Mouse (Mus musculus): ENCODE results near the gene Kdm5b. TPM values are rescaled to one million over a fixed set of nuclear protein-coding genes. Genes with fewer than 3 reads are reported as not detected.
A peak's percentile ranks its signal among the peaks of the same experiment; 100 is the strongest.
"Not testable (repeated sequence)": the region's sequence is repeated elsewhere in the genome, so short reads cannot be mapped to it uniquely, and the experiment has no call there.

The Kdm5b gene
- 38.2 and 57.5 TPM in 2 replicates for total RNA-seq (2017)

DNA sequence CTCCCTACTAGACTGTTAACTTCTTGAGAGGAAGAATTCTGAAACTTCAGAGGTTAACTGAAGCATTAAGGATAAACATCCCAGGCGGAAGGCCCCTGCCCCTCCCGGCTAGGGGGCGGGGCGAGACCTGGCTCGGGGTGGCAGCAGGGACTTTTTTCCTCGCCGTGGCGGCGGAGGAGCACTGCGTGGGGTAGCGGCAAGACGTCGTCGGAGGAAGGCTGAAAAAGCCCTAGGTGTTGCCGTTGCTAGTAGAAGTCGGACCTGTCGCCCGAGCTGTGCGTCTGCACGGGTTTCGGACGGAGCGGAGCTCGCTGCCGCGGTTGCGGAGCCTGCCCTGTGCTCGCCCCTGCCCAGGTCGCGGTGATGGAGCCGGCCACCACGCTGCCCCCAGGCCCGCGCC lies at the start of gene Kdm5b:
TSS of gene Kdm5b (plus strand) at position 196 of the 400 bp plus-strand sequence.
- ATAC-seq (replicated peaks in 1 of 2; ENCODE audit: insufficient read depth in 1 of 2, low FRiP score in 2 of 2, low TSS enrichment in 1 of 2, low read depth in 1 of 2, poor library complexity in 2 of 2, severe bottlenecking in 2 of 2) = peak; percentile 14 to 43; a peak in 2 of 4 replicates

DNA sequence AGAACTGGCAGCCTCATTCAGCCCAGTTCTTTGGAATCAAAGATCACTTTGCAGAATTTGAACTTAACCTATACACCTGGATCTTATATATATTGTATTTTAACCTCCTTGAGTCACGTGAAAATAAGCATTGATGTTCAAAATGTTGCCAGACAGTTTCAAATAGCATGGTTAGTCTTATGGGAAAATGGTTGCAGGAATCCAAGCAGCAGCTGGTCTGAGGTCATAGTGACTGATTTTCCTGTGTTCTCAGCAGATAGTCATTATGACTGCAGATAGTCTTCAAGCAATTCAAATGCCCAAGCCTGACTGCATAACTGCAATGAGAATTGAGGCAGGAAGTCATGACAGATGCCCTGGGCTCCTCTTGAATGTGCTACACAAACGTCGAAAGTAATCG lies 47.8 kb upstream of the Kdm5b start:
- ATAC-seq (replicated peaks in 1 of 2; ENCODE audit: insufficient read depth in 1 of 2, low FRiP score in 2 of 2, low TSS enrichment in 1 of 2, low read depth in 1 of 2, poor library complexity in 2 of 2, severe bottlenecking in 2 of 2) = no peak

DNA sequence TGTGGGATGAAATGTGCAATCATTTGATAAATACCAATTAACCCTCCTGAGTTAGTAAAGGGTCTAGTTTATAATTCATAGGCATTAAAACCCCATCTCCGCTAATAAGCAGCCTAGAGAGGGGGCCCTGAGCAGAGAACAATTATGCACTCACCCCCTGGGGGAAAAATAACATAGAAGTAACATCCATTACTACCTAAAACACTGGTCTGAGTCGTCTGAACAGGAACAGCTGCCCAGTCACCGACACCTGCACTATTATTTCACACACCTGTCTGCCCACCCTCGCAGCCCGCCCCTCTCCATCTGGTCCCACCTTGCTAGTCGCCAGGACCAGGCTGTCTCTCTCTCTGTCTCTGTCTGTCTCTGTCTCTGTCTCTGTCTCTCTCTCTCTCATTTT lies 47.4 kb upstream of the Kdm5b start:
- ATAC-seq (replicated peaks in 1 of 2; ENCODE audit: insufficient read depth in 1 of 2, low FRiP score in 2 of 2, low TSS enrichment in 1 of 2, low read depth in 1 of 2, poor library complexity in 2 of 2, severe bottlenecking in 2 of 2) = no peak

DNA sequence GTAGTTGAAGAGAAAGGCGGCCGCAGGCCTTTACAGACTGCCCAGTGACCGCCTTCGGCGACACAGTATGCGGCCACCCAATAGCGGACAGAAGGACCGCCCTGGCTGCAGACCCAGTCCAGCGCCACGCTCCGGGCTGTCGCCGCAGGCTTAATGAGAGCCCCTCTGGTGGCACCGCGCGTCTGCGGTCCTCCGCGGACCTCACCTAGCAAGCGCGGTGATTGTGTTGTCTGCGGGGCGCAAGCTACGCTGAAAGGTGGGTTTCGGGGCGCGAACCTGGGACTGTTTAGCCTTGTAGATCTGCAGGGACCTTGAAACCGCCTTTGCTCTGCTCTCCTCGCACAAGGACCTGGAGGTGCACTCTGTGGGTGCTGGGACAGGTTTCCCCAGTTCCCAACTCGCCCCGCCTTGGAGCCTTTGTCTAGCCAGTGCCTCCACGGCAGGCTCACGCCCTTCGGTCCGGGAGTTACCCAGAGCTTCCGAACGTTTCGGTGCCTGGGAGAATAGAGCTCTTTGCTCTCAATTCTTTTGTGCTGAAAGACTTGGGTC lies 46.6 kb upstream of the Kdm5b start:
- ATAC-seq (replicated peaks in 1 of 2; ENCODE audit: insufficient read depth in 1 of 2, low FRiP score in 2 of 2, low TSS enrichment in 1 of 2, low read depth in 1 of 2, poor library complexity in 2 of 2, severe bottlenecking in 2 of 2) = peak; percentile 47 to 58; a peak in 3 of 4 replicates

DNA sequence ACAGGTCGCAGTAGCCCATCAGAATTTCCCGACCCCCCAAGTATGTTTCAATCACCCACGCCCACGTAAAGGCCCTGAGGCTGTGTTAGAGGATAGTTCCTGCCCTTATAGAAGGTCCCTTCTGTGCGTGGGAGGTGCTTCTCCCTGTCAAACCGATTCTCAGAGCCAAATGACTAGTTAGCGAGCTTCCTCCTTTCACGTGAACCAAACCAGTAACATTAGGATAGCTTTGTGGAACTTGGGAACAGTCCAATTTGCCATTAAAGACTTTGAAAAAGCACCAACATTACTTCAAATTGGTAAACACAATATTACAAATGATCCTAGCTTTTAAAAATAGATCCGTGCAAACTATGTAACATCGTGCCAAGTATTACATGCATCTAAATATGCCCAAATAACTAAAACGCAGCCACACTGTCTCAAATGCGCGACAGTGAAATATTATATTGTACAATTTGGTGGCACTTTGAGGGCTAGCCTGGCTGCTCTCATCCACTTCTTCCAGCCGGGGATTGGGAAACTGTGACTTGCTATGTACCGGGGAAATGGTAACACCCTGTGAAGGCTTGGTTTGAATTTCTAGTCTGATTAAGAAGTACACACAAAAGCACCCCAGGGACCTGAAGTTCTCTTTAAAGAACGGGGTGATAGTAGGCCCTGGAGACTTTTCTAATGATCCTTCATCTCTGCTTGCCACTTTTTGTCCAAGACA lies 45.9 kb upstream of the Kdm5b start:
- peak in 1 of 2 experiments; percentile 19; a peak in 1 of 4 replicates for ATAC-seq (replicated peaks in 1 of 2; ENCODE audit: insufficient read depth in 1 of 2, low FRiP score in 2 of 2, low TSS enrichment in 1 of 2, low read depth in 1 of 2, poor library complexity in 2 of 2, severe bottlenecking in 2 of 2)

DNA sequence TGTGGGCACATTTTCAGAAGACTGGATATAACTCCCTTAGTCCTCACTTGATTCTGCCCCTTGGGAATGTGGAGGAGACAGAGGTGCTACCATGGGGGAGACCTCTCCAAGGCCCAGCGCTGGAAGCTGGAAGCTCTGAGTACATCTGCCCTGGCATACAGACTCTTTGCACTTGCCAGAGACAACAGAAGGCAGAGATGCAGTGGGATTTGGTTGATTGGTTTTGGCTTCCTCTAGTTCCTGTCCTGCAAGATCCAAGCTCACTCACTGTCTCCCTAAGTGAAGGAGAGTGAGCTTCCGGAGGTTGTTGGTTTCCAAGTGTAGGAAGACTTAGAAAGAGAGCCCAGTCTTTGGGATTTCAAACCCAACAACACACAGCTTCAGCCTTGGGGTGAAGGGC lies 44.1 kb upstream of the Kdm5b start:
- no peak for ATAC-seq (replicated peaks in 1 of 2; ENCODE audit: insufficient read depth in 1 of 2, low FRiP score in 2 of 2, low TSS enrichment in 1 of 2, low read depth in 1 of 2, poor library complexity in 2 of 2, severe bottlenecking in 2 of 2)

DNA sequence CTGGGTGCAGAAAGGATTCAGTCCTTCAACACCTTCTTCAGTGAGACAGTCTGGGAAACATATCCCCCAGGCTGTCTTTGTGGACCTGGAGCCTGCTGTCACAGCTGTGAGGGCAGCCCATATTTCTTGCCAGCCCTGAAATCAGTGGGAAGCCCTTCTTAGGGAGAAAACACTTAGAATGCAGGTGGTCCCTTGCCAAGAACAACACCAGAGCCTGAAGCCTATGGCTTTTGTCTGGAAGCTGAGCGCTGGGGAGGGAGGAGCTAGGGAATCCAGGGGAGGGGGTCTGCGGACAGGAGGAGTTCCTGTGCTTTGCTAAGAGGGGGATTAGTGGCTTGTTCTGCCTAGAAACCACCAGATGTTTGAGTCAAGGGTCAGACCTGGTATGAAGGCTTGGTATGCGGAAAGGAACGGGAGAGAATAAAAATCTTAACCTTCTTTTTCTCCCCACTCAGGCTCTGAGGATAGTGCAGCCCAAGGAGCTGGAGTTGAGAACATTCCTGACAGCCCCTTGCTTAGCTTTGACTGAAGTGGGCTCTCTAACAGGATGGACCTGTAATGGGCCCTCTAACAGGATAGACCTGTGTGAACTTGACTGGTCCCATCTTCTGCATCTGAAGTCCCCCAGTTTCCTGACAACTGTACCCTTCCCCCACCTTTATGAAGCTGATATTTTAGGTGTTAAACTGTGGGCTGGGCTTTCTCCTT lies 43.3 kb upstream of the Kdm5b start:
- no peak for ATAC-seq (replicated peaks in 1 of 2; ENCODE audit: insufficient read depth in 1 of 2, low FRiP score in 2 of 2, low TSS enrichment in 1 of 2, low read depth in 1 of 2, poor library complexity in 2 of 2, severe bottlenecking in 2 of 2)

DNA sequence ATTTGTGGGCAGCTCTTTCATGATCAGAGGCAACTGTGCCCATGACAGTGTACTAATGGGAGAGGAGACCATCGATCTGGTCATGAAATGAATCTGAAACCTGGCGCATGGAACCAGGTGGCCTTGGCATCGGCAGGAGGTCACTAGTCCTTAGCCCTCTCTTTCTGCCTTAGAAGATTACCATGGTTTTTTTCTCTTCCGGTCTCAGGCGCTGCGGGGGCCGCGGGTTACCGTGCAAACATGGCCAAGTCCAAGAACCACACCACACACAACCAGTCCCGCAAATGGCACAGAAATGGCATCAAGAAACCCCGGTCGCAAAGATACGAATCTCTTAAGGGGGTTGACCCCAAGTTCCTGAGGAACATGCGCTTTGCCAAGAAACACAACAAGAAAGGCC lies 42.1 kb upstream of the Kdm5b start:
- ATAC-seq (replicated peaks in 1 of 2; ENCODE audit: insufficient read depth in 1 of 2, low FRiP score in 2 of 2, low TSS enrichment in 1 of 2, low read depth in 1 of 2, poor library complexity in 2 of 2, severe bottlenecking in 2 of 2) = not testable (repeated sequence)

DNA sequence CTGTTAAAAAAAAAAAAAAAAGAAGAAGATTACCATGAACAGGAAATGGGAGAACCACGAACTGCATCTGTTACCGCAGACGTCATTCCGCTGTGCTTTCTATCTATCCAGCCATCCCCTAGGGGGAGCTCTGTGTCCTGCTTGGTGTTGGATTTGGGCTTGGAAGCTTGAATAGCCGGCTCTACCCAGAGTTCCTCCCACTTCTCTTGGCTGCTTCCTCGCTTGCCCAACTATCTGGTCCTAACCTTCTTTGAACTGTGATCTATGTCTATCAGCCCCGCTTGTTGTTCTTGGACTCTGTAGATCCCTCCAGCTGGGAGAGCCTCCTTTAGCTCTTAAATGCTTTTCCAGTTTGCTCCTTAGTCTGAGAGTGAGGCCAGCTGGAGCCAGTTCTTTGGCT lies 41.3 kb upstream of the Kdm5b start:
- peak; percentile 84 to 92 for ATAC-seq (replicated peaks in 1 of 2; ENCODE audit: insufficient read depth in 1 of 2, low FRiP score in 2 of 2, low TSS enrichment in 1 of 2, low read depth in 1 of 2, poor library complexity in 2 of 2, severe bottlenecking in 2 of 2)

DNA sequence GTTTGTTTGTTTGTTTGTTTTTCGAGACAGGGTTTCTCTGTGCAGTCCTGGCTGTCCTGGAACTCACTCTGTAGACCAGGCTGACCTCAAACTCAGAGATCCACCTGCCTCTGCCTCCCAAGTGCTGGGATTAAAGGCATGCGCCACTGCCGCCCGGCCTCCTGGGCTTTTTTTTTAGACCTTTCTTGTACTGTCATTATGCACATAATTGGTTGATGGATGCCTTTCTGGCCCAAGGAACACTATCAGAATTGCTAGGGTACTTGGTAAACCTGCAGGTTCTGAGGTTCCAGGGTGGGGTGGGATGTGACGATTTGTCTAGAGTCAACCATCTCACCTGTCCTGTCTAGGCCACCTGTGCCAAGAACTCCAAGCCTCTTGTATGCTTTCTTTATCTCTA lies 40.8 kb upstream of the Kdm5b start:
- ATAC-seq (replicated peaks in 1 of 2; ENCODE audit: insufficient read depth in 1 of 2, low FRiP score in 2 of 2, low TSS enrichment in 1 of 2, low read depth in 1 of 2, poor library complexity in 2 of 2, severe bottlenecking in 2 of 2) = not testable (repeated sequence)

DNA sequence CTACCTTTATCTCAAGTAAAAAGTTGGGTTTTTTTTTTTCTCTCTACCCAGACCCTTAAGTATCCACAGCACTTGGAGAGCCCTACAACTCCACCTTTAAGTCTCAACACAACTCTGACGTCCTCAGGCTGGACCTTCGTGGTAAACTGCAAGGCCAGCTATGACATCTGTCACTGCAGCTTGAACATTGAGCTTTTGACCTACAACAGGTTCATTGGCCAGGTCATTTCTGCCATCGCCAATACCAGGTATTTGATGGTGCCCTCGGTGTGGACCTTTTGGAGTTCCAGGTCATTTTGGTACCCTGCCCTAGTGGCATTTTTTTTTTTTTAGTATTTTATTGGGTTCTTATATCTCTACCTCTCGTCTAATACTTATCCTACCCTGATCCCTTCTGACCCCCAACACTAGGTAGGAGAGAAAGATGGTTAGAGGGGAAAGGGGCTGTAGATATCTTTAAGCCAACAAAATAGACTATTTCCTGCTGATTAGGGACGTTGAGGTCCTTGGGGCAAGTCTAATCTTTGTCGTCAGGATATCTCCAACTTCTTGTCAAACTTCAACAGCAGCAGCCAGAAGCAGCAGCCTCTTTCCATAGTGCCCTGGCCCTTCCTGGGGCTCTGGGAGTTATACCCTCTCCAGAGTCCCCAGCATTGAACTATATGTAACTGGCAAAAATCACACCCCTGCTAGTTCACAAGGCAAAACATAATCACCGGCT lies 39.8 kb upstream of the Kdm5b start:
- no peak for ATAC-seq (replicated peaks in 1 of 2; ENCODE audit: insufficient read depth in 1 of 2, low FRiP score in 2 of 2, low TSS enrichment in 1 of 2, low read depth in 1 of 2, poor library complexity in 2 of 2, severe bottlenecking in 2 of 2)

DNA sequence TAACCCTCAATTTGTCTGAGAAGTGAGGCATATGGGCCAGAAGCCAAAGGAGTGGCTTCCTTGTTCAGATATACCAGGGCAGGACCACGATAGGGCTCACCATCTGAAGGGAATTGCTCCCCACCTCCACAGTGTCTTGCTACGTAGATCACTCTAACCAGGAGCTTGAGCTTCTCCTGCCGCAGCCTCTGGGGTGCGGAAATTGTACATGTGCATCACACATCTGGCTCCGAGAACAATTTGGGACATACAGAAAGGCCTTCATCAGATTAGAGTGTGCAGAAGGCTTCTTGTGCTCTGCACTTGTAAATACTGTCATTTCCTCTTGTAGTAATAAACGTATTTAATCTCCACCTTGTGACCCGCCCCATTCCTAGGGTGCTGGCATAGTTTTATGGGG lies 38.8 kb upstream of the Kdm5b start:
- ATAC-seq (replicated peaks in 1 of 2; ENCODE audit: insufficient read depth in 1 of 2, low FRiP score in 2 of 2, low TSS enrichment in 1 of 2, low read depth in 1 of 2, poor library complexity in 2 of 2, severe bottlenecking in 2 of 2) = no peak

DNA sequence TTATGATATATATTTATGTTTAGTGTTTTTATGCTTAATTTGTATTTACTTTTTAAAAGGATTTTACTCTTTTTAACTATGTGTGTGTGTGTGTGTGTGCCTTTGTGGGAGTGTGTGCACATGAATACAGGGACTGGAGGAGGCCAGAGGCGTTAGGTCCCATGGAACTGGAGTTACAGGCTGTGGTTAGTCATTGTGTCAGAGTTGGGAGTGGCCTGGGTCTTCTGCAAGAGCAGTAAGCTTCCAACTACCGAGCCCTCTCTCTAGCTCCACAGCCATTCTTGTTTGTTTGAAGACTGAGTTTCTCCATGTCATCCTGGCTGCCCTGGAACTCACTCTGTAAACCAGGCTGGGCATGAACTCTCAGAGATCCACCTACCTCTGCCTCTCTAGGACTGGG lies 37.6 kb upstream of the Kdm5b start:
- no peak; a peak in 1 of 4 replicates for ATAC-seq (replicated peaks in 1 of 2; ENCODE audit: insufficient read depth in 1 of 2, low FRiP score in 2 of 2, low TSS enrichment in 1 of 2, low read depth in 1 of 2, poor library complexity in 2 of 2, severe bottlenecking in 2 of 2)

DNA sequence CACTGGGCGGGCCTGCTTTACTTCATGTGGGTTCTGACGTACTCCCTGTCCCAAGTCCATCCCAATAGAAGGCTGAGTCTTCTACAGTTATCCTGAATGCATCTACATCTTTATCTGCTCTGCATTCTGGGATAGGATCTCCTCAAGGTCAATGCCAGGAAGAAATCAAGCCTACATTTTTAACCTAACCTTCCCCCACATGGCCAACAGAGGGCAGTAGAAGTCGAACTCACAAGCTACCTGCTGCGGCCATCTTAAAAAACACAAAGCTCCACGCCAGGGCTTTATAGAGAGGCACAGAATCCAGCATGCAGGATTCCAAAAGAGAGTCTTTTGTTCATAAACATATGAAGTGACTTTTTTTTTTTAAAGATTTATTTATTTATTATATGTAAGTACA lies 35.5 kb upstream of the Kdm5b start:
- ATAC-seq (replicated peaks in 1 of 2; ENCODE audit: insufficient read depth in 1 of 2, low FRiP score in 2 of 2, low TSS enrichment in 1 of 2, low read depth in 1 of 2, poor library complexity in 2 of 2, severe bottlenecking in 2 of 2) = peak; percentile 42 to 65; a peak in 2 of 4 replicates

DNA sequence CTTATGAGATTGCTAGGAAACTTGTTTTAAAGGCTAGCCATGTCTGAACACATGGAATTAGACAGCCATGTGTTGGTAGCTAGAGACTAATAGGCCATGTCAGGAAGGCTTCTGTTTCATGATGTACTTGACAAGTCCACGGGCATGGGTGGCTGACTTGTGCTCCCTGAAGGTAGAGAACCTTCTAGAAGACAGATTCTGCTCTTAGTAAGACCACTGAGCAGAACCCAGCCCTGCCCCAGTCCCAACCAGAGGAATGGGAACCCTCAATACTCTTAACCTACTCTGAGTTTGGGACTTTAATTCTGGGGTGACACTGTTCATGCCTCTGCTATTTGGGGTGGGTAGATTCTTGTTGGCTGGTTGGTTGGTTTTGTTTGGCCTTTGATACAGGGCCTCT lies 35.0 kb upstream of the Kdm5b start:
- no peak for ATAC-seq (replicated peaks in 1 of 2; ENCODE audit: insufficient read depth in 1 of 2, low FRiP score in 2 of 2, low TSS enrichment in 1 of 2, low read depth in 1 of 2, poor library complexity in 2 of 2, severe bottlenecking in 2 of 2)

DNA sequence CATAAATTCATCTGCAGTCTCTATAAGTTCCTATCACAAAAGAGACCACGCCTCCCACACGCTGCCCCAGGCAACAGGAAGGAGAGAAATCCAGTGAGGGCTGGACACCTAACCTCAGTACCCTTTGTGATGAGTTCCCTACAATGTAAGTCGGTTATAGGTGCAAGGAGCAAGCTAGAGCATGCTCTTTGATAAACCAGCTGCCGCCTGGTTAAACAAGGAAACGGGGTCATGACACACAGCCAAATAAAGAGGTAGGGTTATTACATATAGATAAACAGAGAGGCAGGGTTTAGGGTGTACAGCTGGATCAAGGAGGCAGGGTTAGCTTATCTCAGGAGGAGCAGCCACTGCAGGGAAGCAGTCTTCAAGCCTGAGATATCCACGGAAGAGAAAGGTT lies 33.2 kb upstream of the Kdm5b start:
- ATAC-seq (replicated peaks in 1 of 2; ENCODE audit: insufficient read depth in 1 of 2, low FRiP score in 2 of 2, low TSS enrichment in 1 of 2, low read depth in 1 of 2, poor library complexity in 2 of 2, severe bottlenecking in 2 of 2) = peak; percentile 12 to 53; a peak in 1 of 4 replicates

DNA sequence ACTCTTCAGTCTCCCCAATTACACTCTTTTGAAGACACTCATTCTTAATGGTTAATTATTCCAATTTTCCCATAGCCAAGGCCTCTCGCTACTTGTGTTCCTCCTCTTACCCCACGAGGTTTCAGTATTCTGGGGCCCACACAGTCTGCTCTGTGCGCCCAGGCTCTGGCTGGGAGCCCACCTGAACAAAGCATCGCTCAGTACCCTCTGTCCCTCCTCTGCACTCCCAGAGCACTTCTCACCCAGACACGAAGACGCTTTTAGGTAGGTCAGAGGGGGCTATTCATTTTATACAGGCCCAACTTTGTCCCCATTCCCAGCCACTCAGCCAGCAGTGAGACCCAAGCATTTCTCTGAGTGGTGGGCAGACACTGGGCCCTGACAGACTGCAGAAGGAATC lies 29.4 kb upstream of the Kdm5b start:
- ATAC-seq (replicated peaks in 1 of 2; ENCODE audit: insufficient read depth in 1 of 2, low FRiP score in 2 of 2, low TSS enrichment in 1 of 2, low read depth in 1 of 2, poor library complexity in 2 of 2, severe bottlenecking in 2 of 2) = no peak

DNA sequence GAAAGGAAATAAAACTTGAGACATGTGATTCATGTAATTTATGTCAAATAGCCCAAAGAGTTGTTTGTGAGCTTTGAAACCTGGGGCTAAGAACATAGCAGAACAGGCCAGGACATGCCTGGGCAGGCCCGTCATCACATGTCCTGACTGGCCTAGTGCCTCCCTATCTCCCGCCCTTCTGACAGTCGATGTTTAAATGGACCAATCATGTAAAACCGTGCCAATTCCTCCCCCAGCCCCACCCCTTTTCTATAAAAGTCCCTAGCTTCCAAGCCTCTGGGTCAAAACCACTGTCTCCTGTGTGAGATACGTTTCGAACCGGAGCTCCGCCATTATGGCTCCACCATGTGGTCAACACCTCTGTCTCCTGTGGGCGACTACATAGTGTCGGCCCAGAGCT lies 26.3 kb upstream of the Kdm5b start:
- ATAC-seq (replicated peaks in 1 of 2; ENCODE audit: insufficient read depth in 1 of 2, low FRiP score in 2 of 2, low TSS enrichment in 1 of 2, low read depth in 1 of 2, poor library complexity in 2 of 2, severe bottlenecking in 2 of 2) = not testable (repeated sequence)

All from hematopoietic stem cell, adult 5-6 weeks (primary cell).